Mouse (Mus musculus) retina, postnatal 7 days (tissue): ENCODE results near the gene Rtl4.

ENCODE experiments used
- DNase-seq: peaks from one replicate; pipeline ENCODE4 v3.0.0-alpha.2; 2012; ENCODE audit warnings: low read depth, low spot score

Rtl4 gene

GRCm38 (mm10) chrX:144688207-144689118, at the start of gene Rtl4:
Gene Rtl4 (plus strand): TSS chrX:144688907.
- DNase-seq = no peak

DNA sequence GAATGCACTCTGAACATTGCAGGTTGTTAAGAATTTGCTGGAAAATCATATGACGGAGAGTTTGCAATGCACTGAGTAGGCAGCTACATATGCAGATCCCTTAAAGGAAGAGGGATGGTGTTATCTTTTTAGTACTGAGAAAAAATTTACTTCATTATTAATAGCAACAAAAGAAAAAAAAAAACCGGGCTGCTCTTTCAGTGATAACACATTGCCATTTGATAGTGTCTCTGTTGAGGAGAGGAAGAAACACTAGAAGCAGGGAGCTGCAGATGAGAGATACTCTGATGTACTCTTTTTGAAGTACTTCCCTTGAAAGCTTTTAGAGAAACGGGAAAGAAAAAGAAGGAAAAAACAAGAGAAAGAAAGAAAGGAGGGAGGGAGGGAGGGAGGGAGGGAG, 44.0 kb upstream of the Rtl4 start:
- DNase-seq = no peak

GRCm38 (mm10) chrX:144645394-144645793, 43.3 kb upstream of the Rtl4 start:
- no peak for DNase-seq

DNA sequence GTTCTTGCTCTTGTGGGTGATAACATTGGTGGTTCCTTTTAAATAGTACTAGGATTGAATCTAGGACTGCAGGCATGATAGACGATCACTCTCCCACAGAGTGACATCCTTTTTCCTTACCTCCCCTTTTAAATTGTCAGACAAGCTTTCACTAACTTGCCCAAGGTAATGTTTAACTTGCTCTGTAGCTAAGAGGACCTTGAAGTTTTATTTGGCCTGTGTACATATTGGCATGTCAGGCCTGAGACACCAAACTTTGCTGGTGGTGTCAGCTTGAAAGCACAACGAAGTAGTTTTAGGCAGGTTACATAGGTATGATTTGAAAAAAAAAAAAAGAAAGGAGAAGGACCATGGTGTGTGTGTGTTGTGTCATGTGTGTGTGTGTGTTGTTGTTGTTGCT, 36.5 kb upstream of the Rtl4 start:
- no peak for DNase-seq

- DNase-seq = no peak
Measured at GRCm38 (mm10) chrX:144687742-144688141, 965 bp upstream of the Rtl4 start.

- no peak for DNase-seq
Measured at GRCm38 (mm10) chrX:144688142-144688206, 733 bp upstream of the Rtl4 start, which contains the start of gene Trpc5. Gene Trpc5 (minus strand): TSS chrX:144688180.

DNA sequence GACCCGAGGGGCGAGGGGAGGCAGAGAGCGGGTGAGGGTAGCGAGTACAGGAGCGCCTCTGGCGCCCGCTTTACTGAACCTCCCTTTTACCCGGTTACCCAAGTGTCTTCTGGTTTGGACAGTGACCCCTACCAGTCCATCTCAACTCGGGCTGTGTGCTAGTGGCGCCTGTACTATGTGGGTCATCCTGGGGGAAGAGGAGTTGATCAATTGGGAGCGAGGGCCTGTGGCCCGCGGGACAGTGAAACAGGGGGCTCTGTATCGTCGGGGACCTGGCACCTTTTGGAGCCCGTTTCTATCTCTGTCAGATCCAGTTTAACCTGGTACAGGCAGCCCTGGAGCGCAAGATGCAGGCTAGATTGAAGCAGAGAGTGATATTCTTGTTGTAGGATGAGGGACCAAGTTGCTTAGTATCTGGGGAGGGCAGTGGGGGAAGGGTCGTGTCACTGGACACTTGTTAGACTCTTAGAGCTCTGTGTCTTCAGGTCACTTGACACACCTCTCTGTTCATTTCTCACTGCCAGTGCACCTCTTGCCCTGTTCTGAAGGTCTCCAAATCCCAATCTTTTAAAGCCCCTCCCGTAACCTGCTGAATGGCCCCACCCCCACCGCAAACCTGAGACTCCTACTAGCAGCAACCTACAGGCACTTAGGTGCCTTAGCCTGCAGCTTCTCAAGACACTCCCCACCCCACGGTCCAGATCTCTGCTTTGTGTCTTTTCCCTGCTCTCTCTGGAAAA, 582 bp downstream of the Rtl4 start:
- DNase-seq = no peak

GRCm38 (mm10) chrX:144689859-144690181, 1.1 kb downstream of the Rtl4 start:
- DNase-seq = no peak

- DNase-seq = no peak
Measured at GRCm38 (mm10) chrX:144716330-144716729, 27.6 kb downstream of the Rtl4 start.

GRCm38 (mm10) chrX:144747528-144748049, 58.9 kb downstream of the Rtl4 start:
- DNase-seq = no peak

- no peak for DNase-seq
Measured at GRCm38 (mm10) chrX:144986980-144987379, 298.3 kb downstream of the Rtl4 start.

GRCm38 (mm10) chrX:145065484-145065913, 376.8 kb downstream of the Rtl4 start:
- no peak for DNase-seq

- DNase-seq = no peak
Measured at GRCm38 (mm10) chrX:145089802-145090201, 401.1 kb downstream of the Rtl4 start.

- no peak for DNase-seq
Measured at GRCm38 (mm10) chrX:145090360-145090759, 401.7 kb downstream of the Rtl4 start.

DNA sequence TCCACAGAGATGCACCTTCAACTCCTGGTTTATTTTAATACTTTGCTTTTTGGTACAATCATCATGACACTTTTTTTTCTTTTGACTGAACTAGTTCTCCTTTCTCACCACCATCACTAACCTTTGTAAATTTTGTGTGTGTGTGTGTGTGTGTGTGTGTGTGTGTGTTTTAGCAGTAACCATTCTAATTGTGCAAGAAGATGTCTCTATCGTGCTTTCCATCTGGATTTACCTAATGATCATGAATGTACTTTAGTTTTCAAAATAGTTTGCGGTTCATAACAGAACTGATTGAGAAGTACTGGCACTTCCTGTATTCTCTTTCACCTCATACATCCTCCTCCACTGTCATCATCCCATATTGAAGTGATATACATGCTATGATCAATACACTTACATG, 402.3 kb downstream of the Rtl4 start:
- no peak for DNase-seq
